Mouse (Mus musculus) frontal cortex, adult (tissue): ENCODE results near the gene Myh9.

ENCODE experiments used
- ATAC-seq: cut with Nextera tagmentation; 2 replicates; pipeline ENCODE4 v1.9.2; 2017; ENCODE audit warnings: mild to moderate bottlenecking, moderate library complexity, mixed read lengths; ENCODE audit not compliant: low TSS enrichment

Gene Myh9

DNA sequence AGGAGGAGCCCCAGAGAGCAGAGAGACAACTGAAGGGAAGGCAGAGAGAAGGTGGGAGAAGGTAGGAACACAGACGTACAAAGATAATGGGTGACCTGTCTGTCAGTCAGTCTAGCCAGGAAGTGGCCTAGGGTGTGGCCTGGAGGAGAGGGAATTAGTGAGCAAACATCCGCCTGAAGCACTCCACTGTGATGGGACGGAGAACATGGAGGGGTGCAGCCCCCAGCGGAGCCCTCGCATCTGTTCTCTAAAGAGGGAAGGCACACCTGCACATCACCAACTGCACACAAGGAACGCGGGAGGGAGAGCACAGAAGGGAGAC, 34.8 kb downstream of the Myh9 start:
- ATAC-seq, result no peak

DNA sequence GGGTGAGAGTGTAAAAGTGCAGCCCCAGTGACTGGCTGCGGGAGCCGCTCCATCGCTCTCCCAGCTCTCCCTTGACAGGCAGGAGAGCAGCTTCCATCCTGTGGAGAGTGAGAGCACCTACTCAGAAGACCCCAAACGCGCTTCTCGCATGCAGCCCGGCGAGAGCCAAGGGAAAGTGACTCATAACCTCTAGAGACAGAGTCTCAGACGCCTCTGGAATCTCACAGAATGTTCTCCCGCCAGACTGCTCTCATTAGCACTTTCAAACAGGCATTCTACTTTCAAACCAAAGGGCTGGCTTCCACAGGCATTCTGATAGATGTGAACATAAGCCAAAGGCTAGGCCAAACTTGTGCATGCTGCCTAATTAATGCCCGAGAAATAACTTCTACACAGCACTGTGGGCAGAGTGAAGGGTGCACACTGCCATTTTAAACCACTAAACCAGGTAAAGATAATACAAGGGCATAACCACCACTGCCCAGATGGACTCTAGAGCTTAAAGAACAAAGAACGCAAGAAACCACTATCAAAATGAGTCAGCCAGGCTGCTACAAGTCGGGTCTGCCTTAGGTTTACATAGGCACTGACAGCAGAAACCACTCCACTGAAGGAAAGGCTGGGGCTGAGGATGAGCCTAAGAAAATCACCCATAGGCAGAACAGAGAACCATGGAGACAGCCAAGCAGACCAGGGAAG, 35.3 kb downstream of the Myh9 start:
- ATAC-seq, result no peak

DNA sequence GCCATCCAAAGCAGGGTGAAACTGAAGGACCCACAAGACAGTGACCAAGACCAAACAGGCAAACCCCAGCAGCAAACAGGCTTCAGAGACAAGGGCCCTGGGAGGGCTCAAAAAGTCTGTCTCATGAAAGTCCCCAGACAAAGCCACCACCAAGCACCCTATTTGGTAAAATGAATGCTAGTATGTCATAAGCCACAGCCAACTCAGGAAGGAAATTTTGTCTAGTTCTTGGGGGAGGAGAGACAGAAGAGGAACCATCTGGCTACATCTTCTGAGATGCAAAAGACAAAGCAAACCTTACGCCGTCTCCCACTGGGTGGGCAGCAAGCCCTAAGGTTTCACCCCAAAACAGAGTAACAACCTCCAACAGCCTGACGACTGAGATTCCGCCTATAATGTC, 36.3 kb downstream of the Myh9 start:
- ATAC-seq, result peak; percentile 41; the same call in 1 of the 2 replicates

DNA sequence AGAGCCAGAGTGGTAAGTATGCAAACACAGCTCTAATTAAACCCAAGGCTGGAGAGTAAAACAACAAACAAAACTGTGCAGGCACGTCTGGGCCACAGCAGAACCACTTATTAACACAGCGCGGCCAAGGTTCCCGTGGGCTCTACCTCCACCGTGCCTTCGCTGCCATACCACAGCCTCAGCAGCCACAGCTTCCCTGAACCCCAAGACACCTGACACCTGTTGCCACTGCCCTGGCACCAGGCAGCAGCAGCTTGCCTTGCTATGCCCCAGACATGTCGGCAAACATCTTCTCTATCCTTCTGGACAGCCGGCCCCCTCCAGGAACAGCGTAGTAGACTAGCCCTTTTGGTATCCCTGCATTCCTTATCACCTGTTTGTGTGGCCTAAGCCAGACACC, 37.0 kb downstream of the Myh9 start:
- ATAC-seq, result no peak

DNA sequence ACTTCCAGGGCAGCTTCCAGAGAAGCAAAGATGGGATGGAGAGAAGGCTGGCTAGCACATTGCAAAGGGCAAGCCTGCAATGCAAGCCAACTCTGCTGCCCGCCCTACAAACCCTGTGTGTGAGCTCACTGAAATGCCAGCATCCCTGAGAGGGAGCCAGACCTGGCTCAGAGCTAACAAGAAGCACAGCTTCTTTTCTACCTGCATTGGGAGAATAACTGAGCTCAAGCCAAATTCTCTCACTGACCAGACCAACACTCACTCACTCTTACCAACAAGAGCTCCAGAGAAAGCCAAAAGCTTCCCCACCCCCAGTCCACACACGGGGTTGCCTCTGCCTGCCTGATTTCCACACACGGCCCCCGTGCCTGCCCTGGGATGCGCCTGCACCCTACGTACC, 37.5 kb downstream of the Myh9 start:
- ATAC-seq, result no peak

DNA sequence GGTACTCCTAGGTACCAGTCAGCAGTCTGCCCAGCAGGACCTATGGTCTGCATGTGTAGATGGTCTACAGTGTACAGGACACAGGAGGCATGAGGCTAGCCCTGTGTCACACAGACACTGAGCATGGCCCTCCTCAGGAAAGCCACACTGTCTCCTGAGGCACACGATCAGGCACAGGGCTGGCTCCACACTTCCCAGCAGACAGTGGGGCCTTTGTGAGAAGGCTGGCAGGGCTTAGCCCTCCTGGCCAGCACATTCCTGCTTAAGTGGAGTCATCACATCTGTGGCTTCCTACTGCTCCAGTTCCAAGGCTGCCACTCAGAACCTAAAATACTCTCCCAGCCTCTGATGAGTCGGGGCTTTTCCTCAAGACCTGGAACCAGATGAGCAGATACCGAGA, 38.2 kb downstream of the Myh9 start:
- peak; percentile 47 for ATAC-seq

DNA sequence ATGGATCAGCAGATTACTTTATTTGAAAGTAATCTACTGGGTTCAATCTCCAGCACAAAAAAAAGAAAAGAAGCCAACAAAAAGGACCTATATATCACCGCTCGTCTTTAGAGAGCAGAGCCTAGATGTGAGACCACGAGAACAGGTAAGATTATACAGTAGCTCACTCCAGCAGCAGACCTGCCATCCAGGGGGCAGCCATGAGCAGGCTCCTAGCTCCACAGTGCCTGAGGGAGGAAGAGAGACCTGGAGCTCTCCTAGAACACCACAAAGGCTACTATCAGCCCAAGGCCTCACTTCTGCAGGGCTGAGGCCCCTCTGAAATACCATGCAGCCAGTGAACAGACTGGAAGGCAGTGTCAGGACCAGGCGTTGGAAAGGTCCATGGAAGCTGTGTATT, 39.0 kb downstream of the Myh9 start:
- ATAC-seq, result no peak

DNA sequence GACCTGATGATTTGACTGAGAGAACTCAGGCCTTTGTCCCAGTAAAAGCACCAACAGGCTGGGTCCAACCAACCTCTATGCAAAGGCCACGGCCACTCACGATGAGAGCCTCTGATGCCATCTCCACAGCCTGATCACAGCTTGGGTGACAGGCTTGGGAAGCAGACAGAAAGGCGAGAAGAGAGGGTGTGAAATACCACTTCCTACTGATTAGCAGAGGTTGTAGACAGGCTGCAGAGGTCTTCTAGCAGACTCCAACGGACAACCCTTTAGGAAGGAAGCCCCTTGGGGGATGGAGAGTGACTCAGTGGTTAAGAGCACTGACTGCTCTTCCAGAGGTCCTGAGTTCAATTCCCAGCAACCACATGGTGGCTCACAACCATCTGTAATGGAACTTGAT, 40.8 kb downstream of the Myh9 start:
- no peak for ATAC-seq

DNA sequence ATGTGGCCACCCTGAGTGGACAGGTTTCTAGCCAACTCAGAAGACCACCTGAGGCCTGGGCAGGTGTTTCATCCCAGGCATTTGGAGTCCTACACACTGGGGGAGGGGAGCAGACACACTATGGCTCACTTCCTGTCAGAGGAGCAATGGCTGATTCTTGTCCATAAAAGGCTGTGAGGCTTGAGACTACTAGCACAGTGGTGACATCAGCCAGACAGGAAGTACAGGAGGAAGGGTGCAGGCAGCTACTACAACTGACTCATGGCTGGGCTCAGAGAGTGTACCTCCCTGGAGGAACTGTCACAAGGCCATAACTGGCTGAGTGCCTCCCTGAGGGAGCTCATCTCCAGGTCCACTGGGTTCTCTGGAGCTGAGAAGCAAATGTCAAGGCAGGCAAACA, 41.5 kb downstream of the Myh9 start:
- ATAC-seq, result peak; percentile 25; the same call in 1 of the 2 replicates

DNA sequence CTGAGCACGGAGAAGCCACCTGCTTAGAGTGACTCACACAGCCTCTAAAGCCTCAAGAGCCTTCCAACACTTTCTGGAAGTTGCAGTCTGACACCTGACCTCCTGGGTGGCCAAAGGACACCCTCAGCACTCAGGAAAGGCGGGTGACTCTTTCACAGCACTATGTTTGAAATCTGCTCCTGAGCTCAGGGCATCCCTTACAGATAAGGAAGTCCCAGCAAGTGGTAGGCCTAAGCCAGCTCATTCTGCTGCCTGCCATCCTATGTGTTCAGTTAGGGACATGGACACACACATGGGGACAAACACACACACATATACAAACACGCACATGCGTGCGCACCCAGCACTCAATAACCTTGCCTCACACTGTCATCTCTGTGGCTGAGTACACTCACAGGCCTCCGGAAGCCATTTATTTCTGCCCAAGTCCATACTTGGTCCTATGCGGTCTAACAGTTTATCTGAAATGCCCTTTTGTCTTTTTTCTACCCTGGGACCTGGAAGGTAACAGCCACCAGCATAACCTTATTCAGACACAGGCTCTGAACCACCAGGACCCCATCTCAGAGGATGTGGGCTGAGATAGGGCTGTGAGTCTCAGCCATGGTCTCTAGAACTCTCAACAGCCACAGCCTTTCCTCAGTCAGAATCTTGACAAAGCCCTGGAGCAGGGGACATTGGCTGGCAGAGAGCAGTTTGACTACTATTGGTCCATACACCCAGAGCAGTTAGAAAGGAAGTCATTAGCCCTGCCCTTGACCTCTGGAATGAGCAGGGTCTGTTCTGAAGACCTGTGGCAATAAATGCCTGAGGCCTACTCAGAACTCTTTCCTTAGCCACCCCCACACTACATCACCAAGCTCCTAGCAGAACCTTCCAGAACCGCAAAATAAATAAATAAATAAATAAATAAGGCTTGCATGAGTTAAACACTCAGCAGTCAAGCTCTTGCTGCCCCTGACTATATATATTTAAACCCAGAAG, 42.2 kb downstream of the Myh9 start:
- ATAC-seq, result no peak

DNA sequence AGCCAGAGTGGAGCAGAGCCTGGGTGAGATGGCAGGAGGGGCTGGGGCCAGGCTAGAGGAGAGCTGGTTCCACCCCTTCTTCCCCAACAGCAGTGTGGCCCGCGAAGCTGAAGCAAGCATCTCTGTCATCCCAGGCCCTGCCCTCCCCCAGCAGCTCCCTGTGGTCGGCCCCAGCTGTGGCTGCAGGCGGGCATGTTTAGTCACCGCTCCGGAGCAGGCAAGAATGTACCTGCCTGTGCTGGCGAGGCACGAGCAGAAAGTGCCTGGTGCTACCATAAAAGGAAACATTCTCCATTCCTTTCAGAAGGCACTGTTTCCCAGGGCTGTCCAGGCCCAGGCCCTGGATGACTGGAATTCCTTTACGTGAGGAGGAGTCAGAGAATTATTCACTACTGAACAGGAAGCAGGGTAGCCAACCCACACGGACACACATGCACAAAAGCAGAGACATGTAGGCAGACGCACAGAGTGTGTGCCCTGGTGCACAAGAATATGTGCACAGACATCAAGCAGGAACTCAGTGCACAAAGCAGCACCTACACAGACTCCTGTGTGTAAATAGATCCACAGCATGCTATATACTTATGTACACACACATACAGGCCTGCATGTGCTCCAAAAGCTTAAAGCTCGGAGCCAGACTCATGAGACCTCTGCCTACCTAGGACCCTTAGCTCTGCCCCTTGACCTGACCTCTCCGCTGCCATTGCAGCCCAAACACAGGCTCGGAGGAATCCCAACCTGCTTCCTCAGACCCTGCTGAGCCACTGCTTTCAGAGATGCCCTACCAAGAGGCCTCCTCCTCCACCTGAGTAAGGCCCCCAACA, 43.1 kb downstream of the Myh9 start:
- peak; percentile 48 for ATAC-seq

DNA sequence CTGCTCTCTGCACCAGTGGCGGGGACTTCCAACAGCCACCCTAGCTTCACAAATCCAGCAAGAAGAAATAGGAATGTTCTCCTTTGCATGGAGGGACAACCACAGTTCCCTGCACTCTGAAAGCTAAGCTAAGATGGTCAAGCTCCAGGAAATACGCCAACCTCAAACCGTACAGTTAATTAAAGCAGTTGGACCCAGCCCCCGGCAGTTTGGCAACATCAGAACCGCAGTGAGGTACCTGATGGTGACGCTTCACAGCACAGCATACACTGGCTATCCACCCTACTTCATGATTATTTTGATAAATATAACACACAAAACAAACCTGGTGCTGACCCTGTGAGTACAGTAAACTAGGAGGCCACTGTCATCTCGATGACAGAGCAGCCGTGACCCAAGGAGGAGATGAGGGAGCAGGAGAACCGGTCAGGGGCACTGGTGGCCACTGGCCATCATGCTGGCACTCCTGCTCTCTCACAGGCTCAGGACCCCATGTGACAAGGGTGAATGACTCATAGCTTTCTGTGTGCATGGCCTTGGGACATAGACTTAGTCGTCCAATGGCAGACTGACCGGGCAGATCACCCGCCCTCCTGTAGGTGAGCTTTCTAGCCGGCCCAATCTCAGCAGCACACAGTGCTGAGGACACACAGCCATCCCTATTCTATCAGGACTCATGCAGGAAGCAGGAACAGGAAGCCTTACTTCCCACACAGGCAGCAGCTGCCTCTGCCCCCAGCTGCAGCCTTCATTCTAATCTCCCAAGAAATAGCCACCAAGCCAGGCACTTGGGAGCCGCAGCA, 44.2 kb downstream of the Myh9 start:
- peak; percentile 11; the same call in 1 of the 2 replicates for ATAC-seq

DNA sequence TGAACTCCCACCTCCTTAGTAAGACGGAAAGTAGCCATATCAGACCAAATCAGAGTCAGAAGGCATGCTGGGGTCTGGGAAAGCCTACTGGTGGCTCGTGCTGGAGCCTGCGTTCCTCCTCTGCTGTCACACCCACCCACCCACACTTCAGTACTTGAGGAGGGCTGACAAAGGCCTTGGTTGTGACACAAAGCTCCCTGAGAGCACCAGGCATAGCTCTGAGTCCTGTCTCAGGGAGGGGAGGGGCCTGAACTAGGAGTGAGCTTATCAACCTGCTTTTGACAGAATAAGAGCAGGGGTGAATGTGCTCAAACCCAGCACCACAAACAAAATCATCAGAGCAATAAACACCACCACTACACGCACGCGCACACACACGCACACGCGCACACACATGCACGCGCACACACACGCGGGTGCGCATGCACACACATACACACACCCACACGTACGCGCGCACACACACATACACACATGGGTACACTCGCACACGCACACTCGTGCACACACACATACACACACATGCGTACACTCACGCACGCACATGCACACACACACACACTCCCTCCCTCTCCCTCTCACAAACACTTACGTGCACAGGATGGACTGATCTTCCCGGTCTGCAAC, 45.5 kb downstream of the Myh9 start:
- no peak for ATAC-seq

DNA sequence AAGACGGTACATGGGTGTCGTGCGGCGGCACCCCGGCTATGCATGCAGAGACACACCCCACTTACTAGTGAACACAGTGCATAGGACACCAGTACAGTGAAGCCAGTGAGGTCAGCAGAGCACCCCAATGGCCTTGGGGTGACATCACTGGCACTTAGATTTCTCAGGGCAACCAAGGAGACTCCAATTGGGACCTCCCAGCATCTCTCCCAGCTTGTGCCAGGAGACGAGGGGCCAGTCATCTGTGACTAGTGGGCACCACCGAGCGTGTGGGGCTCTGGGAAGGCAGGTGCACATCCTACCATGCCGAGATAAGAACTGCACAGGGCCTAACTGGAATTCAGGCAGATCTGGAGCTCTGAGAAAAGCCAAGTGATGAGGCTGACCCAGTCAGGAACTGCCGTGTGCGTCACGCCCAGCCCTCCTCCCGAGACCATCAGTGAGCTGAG, 47.0 kb downstream of the Myh9 start:
- ATAC-seq, result no peak

DNA sequence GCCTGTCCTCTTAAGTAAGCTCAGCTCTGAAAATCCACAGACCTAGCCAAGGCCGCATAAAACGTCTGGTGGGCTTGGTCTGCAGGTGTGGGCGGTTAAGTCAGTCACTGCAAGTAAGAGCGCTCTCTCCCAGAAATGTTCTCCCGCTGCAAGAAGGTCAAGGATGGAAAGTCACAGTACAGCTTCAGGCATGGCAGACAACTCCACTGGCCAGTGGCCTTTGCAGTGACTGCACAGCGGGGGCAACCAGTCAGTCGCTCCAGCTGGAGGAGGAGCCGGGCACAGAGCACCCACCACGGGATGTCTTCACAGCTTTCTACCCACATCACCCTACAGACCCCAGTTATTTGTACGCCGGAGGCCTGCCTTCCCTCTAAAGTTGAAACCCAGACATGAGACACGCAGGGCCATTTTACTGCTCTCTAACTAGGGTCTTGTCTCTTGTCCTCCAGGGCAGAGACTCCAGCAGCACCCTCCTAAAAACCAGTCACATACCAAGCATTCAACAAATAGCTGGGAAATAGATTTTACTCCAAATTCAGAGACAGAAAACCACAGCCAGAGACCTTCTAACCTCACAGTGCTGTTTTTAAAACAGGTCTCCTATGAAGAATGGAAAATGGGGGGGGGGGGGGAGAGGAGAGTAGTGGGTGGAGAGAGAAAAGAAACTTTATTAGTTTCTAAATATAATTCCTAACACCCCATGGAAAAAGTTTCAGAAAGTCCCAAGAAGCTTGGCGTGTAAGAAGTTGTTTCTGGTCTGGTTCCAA, 47.7 kb downstream of the Myh9 start:
- no peak for ATAC-seq

DNA sequence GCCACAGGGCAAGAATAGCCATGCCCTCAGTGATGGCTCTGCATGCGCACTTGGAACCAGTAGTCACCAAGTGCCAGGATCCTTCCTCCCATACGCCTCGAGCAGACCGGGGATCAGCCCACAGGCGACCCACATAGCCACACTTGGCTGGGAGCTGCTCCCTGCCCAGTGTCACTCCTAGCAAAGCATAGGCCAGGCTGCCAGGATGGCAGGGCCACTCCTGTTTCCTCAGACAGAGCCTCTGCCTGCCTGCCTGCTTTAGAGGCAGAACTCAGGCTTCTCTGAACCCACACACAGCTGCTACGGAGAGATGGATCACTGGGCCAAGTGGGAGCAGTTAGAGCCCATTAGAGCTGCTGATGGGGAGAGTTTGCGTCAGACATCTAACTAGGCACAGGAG, 48.4 kb downstream of the Myh9 start:
- peak; percentile 86 for ATAC-seq

DNA sequence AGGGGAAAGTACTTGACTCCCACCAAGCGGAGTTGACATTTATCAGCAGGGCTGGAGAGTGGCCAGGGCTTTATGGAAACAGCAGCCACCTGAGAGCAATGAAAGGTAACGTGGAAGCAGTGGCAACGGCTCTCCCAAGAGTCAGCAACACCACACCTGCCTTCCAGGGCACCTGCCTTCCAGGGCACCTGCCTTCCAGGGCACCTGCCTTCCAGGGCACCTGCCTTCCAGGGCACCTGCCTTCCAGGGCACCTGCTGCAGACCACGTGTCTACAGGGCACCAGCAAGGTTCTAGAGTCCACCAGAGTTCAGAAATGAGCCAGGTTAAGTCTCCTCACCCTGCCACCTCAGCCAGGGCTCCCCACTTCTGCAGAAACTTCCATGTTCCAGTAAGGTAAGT, 48.9 kb downstream of the Myh9 start:
- ATAC-seq, result no peak

DNA sequence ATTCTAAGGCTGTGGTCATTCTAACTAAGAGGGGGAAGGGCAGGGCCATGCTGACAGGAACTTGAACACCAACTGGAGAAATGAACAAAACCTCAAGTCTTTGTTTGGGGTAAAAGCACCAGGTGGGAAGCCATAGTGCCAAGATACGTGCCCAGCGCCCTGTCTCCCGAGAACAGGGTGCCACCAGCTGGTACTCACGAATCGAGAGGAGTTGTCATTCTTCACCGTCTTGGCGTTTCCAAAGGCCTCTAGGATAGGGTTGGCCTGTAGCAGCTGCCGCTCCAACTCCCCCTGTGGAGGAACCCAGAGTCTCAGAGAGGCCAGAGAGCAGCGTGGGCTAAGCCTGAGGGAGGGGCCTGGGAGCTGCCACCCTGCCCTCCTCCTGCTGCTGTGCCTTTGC, 49.9 kb downstream of the Myh9 start:
- ATAC-seq, result no peak

DNA sequence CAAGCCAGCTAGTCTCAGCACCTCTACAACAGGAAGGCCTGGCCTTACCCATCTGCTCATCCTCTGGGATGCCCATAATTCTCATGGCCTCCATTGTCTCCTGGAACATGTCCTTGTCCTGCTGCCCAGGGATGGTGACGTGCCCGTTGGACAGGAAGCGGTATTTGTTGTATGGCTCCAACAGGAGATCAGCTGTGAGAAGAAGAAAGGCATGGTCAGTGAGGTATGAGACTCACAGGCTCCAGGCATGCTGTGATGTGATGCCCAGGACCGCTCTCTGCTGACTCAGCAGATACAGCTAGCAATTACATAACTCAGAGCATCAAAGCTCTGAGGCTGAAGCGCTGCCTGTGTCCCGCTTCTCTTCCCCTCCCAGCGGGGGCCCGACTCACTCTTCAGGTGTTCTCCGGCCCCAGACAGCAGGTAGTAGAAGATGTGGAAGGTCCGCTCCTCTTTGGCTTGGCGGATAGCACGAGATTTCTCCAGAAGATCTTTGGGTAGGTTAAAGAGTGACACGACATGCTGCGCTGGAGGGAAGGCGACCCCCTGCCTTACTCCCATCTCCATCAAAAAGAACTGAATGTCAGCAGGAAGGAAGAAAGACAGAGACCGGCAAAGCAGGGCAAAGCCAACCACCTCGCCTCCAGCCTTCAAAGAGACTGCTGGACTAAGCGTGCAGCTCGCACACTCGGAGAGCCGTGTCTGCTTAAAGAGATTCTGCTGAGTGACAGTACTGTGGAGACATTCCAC, 51.1 kb downstream of the Myh9 start:
- no peak for ATAC-seq
